Mouse (Mus musculus): Measurements from ENCODE around the gene Trpc7. TPM values are rescaled to one million over a fixed set of nuclear protein-coding genes. Genes with fewer than 3 reads are reported as not detected.

The Trpc7 gene
- polyA plus RNA-seq, 1 experiment from 2014 or later = 0.07 TPM

GRCm38 (mm10) chr13:56735212-56735875 is 160.4 kb downstream of the Trpc7 start:
- 74% methylated on average over 6 of the region's 6 CpGs for WGBS

GRCm38 (mm10) chr13:56734617-56735016 is 161.2 kb downstream of the Trpc7 start:
- peaks cover 100% of the 10 kb centered on the region for H3K36me3 ChIP-seq
- H3K4me1 ChIP-seq (replicated peaks) = no peaks in the 10 kb centered on the region
- DNase-seq (ENCODE audit: low spot score) = no peak
- WGBS = 90% methylated on average over 4 of the region's 4 CpGs
- H3K27ac ChIP-seq = no peak overlapping the region
- no peak overlapping the region for H3K4me3 ChIP-seq
- H3K27me3 ChIP-seq (ENCODE audit: insufficient read depth, poor library complexity, severe bottlenecking) = no peaks in the 10 kb centered on the region
- no peaks in the 10 kb centered on the region for H3K9me3 ChIP-seq

More at GRCm38 (mm10) chr13:56735212-56735875, 160.4 kb downstream of the Trpc7 start:
- H3K36me3 ChIP-seq = peaks cover 100% of the 10 kb centered on the region
- H3K27ac ChIP-seq = no peak overlapping the region
- no peaks in the 10 kb centered on the region for H3K9me3 ChIP-seq
- no peak overlapping the region for H3K4me3 ChIP-seq
- H3K4me1 ChIP-seq (replicated peaks) = no peaks in the 10 kb centered on the region
- no peak for DNase-seq (ENCODE audit: low spot score)
- H3K27me3 ChIP-seq (ENCODE audit: insufficient read depth, poor library complexity, severe bottlenecking) = no peaks in the 10 kb centered on the region

DNA sequence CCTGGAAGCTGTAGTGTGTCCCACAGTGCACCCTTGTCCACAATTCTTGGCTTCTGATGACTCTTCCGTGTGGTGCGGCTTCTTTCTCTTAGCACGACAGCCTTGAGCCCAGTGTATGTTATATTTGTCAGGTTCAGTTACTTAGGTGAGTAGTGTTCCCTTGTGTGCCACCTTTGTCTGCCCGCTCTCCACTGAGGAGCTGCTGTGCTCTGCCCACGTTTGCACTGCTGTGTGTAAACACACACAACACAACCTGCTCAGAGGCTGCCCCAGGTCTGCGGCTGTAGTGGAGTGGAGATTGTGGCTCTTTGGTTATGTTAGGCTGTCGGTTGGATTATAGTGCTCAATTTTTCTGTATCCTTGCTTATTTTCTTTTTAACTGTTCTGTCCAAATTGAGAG is 166.7 kb downstream of the Trpc7 start:
- Histone ChIP-seq H3K27ac (no peak overlapping the region), H3K9me3 (no peaks in the 10 kb centered on the region), H3K36me3 (peaks cover 100% of the 10 kb centered on the region), H3K27me3 (ENCODE audit: insufficient read depth, poor library complexity, severe bottlenecking) (no peaks in the 10 kb centered on the region), H3K4me1 (replicated peaks) (no peaks in the 10 kb centered on the region), H3K4me3 (no peak overlapping the region)
- no peak for DNase-seq (ENCODE audit: low spot score)
- 97% methylated on average over 7 of the region's 7 CpGs for WGBS

DNA sequence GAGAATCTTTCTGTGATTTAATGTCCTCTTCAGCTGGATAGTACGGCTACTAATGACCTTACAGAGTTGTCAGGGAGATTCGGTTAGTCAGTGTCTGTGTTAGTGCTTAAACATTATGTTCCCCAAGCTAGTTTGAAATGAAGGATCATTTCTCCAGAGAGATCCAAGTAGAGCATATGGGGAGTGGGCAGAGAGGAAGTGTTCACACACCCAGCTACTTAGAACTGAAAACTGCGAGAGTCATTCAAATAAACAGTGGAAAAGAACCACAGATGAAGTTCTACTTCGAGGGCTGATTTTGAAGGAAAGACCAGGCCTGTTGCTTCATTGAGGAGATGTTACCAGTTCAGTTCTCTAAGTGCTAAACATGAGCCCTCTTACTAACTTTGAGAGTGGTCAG is 169.2 kb downstream of the Trpc7 start:
- peaks cover 94% of the 10 kb centered on the region for H3K36me3 ChIP-seq
- no peaks in the 10 kb centered on the region for H3K27me3 ChIP-seq (ENCODE audit: insufficient read depth, poor library complexity, severe bottlenecking)
- DNase-seq (ENCODE audit: low spot score) = no peak
- no peaks in the 10 kb centered on the region for H3K4me1 ChIP-seq (replicated peaks)
- WGBS = 92% methylated on average over 4 of the region's 4 CpGs
- no peak overlapping the region for H3K4me3 ChIP-seq
- no peak overlapping the region for H3K27ac ChIP-seq
- no peaks in the 10 kb centered on the region for H3K9me3 ChIP-seq

Other genes with a start within 250 kb of the Trpc7 start
- gene Smad5, start 193.0 kb downstream of the Trpc7 start, polyA plus RNA-seq (2016; fragmentation: Nextera tagmentation; extraction: Ambion mirVana) = 31.4 and 34.4 TPM in 2 replicates
- 0.21 TPM in 1 of 2 replicates, not detected in the other for gene Gm45623, start 142.2 kb downstream of the Trpc7 start, polyA plus RNA-seq (2016; fragmentation: Nextera tagmentation; extraction: Ambion mirVana)

Data from hindbrain, embryonic 10.5 days (tissue).